Mouse (Mus musculus) thymus, postnatal 0 days (tissue): ENCODE data around the gene Ywhah. TPM values are rescaled to one million over a fixed set of nuclear protein-coding genes. Genes with fewer than 3 reads are reported as not detected.
A peak's percentile ranks its signal among the peaks of the same experiment; 100 is the strongest.
"Not testable (repeated sequence)": the region's sequence is repeated elsewhere in the genome, so short reads cannot be mapped to it uniquely, and the experiment has no call there.

Source experiments
- DNase-seq: peaks from one replicate; pipeline ENCODE4 v3.0.0-alpha.2; 2015; ENCODE audit warnings: low spot score
- polyA plus RNA-seq: library from polyadenylated mRNA; unstranded; fragments of >200 nt; fragmentation: Nextera tagmentation; extraction: Ambion mirVana; gene quantifications from 2 replicates; pipeline ENCODE4 v1.2.1, GENCODE M21; 2015

Gene Ywhah
- polyA plus RNA-seq, 1 experiment from 2014 or later = 361 TPM

- no peak for DNase-seq
Measured at GRCm38 (mm10) chr5:33011132-33012106, 7.2 kb upstream of the Ywhah start.

GRCm38 (mm10) chr5:33014096-33014495, 4.5 kb upstream of the Ywhah start:
- DNase-seq = no peak

GRCm38 (mm10) chr5:33015579-33015978, 3.0 kb upstream of the Ywhah start:
- no peak for DNase-seq

- no peak for DNase-seq
Measured at GRCm38 (mm10) chr5:33018189-33018560, 441 bp upstream of the Ywhah start.

- no peak for DNase-seq
Measured at GRCm38 (mm10) chr5:33019426-33019821, 808 bp downstream of the Ywhah start.

GRCm38 (mm10) chr5:33021622-33022021, 3.0 kb downstream of the Ywhah start:
- peak; percentile 45 for DNase-seq

- DNase-seq = no peak
Measured at GRCm38 (mm10) chr5:33023337-33023736, 4.7 kb downstream of the Ywhah start.

GRCm38 (mm10) chr5:33024474-33024873, 5.9 kb downstream of the Ywhah start:
- DNase-seq = no peak

GRCm38 (mm10) chr5:33028656-33029055, 10.0 kb downstream of the Ywhah start:
- no peak for DNase-seq

- DNase-seq = no peak
Measured at GRCm38 (mm10) chr5:33030425-33031175, 12.0 kb downstream of the Ywhah start.

- DNase-seq = no peak
Measured at GRCm38 (mm10) chr5:33032036-33032773, 13.6 kb downstream of the Ywhah start.

- DNase-seq = peak; percentile 84
Measured at GRCm38 (mm10) chr5:33033121-33033520, 14.5 kb downstream of the Ywhah start.

- DNase-seq = not testable (repeated sequence)
Measured at GRCm38 (mm10) chr5:33033633-33034032, 15.0 kb downstream of the Ywhah start.

GRCm38 (mm10) chr5:33034100-33034499, 15.5 kb downstream of the Ywhah start:
- peak; percentile 67 for DNase-seq

- DNase-seq = no peak
Measured at GRCm38 (mm10) chr5:33034916-33035315, 16.3 kb downstream of the Ywhah start.

GRCm38 (mm10) chr5:33038656-33039509, 20.3 kb downstream of the Ywhah start:
- no peak for DNase-seq

GRCm38 (mm10) chr5:33039510-33039911, 20.9 kb downstream of the Ywhah start:
- peak; percentile 78 for DNase-seq

GRCm38 (mm10) chr5:33040735-33041134, 22.1 kb downstream of the Ywhah start:
- DNase-seq = not testable (repeated sequence)

- DNase-seq = no peak
Measured at GRCm38 (mm10) chr5:33043397-33043796, 24.8 kb downstream of the Ywhah start.

GRCm38 (mm10) chr5:33044636-33045315, 26.2 kb downstream of the Ywhah start:
- DNase-seq = no peak
